Mouse (Mus musculus) brain, embryonic 14.5 days (tissue): Measurements from ENCODE around the gene Ampd3.

Source experiments
- CTCF ChIP-seq: fragments of 200-500 bp; IDR thresholded peaks from 2 replicates; pipeline ENCODE4 v1.5.1; 2012; ENCODE audit warnings: inconsistent platforms, mild to moderate bottlenecking, moderate library complexity, borderline replicate concordance; ENCODE audit not compliant: insufficient read depth, insufficient read length; ENCODE audit errors: extremely low read depth
- POLR2A ChIP-seq: fragments of 200-500 bp; IDR thresholded peaks from 2 replicates; pipeline ENCODE4 v1.6.1; 2012; ENCODE audit warnings: mild to moderate bottlenecking, inconsistent platforms, borderline replicate concordance; ENCODE audit not compliant: poor library complexity, insufficient read depth, insufficient read length, severe bottlenecking; ENCODE audit errors: extremely low read depth

GRCm38 (mm10) chr7:110804266-110804665, 36.3 kb downstream of the Ampd3 start:
- TF ChIP-seq POLR2A (no peak), CTCF (no peak)
